Mouse (Mus musculus): ENCODE results near the gene Gm20403.

Gm20403 gene

DNA sequence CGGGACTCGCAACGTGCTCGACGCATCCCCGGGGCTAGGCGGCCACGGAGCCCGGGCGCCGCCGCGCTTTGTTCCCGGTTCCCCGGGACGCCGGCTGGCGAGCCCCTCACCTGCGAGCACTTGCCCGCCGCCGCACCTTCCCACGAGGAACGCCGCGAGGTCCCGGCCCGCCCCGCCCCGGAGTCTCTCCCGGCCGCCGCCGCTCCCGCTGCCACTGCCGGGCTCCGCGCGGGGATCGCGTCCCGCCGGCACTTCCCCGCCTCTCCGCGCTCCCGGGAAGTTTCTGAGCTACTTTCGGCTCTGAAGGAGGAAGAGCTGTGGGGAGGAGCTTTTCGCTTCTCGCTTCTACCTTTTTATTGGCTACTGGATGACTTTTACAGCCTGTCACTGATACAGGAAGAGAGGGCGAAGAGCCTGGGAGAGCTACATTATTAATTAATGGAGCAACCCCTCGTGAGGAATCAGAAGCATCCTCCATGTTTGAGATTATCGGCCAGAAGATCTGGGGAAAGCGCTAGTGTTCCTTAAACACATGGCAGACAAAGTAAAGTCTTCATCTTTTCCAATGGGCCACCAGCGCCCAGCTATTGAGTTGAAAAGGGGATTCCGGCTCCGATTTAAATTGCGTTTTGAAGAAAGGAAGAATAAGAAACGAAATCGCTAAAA is at the start of gene Gm20403:
TSS of gene Gm20403 (minus strand) at position 478 of the 666 bp plus-strand sequence.
- under 1% methylated on average over 60 of the region's 60 CpGs for WGBS

- WGBS = 72% methylated on average over 3 of the region's 3 CpGs
Measured at GRCm38 (mm10) chr12:55027088-55027487, 40.8 kb upstream of the Gm20403 start.

DNA sequence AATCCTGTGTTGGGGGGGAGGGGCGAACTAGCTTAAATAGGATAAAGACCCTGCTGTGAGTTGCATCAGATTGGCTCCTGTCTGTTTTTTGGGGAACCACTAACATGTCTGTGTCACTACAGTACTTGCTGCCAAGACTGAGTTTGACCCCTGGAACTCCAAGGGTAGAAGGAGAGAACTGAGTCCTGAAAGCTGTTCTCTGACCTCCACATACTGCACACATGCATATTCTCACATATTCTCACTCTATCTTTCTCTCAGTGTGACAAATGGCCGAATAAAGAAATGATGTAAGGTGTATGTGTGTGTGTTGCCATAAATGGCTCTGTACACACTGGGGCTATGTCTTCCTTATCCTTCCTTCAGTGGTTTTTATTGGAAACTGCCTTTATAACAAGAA is 37.0 kb upstream of the Gm20403 start:
- 70% methylated on average over 2 of the region's 2 CpGs for WGBS

DNA sequence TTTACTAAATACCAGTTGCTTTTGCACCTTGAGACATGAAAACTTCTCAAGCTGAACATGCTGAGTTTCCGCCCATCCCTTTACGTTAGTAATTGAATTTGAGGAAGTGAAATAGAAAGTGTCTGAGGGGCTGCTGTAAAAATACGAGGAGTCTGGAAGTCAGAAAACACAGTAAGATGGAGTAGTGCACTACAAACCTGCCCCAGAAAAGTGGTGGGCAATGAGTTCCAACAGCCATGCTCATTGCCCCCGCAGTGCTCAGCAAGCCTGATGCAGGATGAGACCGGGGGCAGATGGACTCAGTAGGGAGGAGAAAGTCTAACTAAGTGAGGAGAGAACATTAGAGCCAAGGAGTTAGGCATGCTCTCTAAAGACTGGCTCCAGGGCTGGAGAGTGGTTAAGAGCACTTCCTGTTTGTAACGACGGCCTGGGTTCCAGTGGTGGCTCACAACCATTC is 33.1 kb upstream of the Gm20403 start:
- WGBS = 86% methylated on average over 7 of the region's 7 CpGs

GRCm38 (mm10) chr12:55017119-55017721 is 30.9 kb upstream of the Gm20403 start:
- 56% methylated on average over 9 of the region's 9 CpGs for WGBS

DNA sequence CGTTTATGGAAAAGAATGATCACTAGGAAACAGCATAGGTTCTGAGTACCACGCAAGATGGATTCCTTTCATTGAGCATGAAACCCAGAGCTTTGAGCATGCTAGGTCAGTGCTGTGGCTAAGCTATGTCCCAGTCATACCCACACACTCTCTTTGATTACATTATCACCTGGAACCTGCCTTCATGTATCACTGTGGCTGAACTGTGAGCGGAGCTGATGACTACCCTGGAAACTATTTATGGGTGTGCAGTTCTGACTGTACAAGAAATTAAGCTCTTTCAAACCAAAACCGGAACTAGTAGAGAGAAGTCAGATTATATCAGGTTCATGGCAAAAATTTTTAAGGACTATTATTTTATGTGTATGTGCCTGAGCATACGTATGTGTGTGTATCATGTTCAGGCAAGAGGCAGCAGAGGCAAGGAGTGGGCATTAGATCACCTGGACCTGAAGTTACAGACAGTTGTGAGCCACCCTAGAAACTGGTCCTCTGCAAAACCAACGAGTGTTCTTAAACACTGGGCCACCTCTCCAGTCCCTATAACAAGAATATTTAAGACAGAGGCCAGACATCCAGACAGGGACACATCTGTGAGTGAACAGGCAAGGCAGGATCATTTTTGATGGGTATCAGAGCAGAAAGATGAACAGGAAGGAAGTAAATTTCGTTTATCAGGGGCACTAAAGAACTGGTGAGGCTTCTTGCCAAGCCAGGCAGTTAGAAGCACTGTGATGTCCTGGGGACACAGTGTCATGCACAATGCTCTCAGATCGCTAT is 30.2 kb upstream of the Gm20403 start:
- WGBS = 70% methylated on average over 8 of the region's 8 CpGs

DNA sequence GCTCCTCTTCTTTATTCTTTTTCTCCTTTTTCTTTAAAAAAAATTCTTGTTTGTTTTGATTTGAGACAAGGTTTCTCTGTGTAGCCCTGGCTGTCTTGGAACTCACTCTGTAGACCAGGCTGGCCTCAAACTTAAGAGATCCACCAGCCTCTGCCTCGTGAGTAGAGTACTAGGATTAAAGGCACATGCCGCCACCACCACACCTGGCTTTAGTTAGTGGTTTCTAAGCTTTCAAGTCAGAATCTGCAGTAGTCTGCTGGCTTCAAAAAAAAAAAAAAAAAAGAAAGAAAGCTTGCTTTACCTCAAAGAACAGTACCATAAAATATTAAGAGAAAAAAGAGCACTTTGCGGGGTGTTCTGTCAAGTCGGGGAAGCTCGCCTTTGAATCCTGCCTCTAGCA is 29.1 kb upstream of the Gm20403 start:
- 95% methylated on average over 5 of the region's 5 CpGs for WGBS

DNA sequence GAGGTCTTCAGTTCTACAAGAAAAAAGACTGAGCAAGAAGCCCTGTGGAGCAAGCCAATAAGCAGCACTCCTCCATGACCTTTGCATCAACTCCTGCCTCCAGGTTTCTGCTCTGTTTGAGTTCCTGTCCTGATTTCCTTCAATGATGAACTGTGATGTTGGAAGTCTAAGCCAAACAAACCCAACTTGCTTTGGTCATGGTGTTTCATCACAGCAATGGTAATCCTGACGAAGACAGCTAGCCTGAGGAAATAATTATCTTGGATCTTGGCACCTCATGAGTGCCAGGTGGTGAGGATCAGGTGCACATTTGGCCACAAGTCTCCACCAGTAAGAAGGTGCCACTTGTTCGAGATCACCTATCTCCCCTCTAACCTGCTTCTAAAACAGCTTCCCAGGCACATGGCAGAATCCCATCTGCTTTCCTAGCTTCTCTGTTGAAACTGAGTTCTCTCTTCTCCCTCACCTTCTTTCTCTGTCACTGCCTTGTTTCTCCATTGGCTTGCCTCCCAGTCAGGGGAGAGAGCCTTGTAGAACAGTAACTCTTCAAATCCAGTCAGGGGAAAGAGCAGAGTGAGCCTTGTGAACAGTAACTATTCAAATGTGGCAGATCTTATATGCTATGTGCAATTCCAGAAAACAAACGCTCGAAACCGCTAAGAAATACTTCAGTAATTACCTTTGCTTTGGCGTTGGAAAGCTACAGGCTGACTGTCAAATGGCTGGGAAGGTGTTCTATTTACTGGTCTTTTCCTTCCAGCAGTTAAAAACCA is 27.5 kb upstream of the Gm20403 start, which contains the start of gene Baz1a:
TSS of gene Baz1a (minus strand) at position 723 of the 773 bp plus-strand sequence.
- 86% methylated on average over 6 of the region's 6 CpGs for WGBS

- WGBS = 81% methylated on average over 1 of the region's 1 CpGs
Measured at GRCm38 (mm10) chr12:55013031-55013430, 26.7 kb upstream of the Gm20403 start.

GRCm38 (mm10) chr12:55007361-55008008 is 21.2 kb upstream of the Gm20403 start:
- WGBS = 49% methylated on average over 14 of the region's 14 CpGs

GRCm38 (mm10) chr12:55006071-55006470 is 19.7 kb upstream of the Gm20403 start:
- 96% methylated on average over 7 of the region's 7 CpGs for WGBS

GRCm38 (mm10) chr12:55004396-55004795 is 18.1 kb upstream of the Gm20403 start:
- 96% methylated on average over 3 of the region's 3 CpGs for WGBS

GRCm38 (mm10) chr12:55003843-55004242 is 17.5 kb upstream of the Gm20403 start:
- WGBS = 94% methylated on average over 5 of the region's 5 CpGs

DNA sequence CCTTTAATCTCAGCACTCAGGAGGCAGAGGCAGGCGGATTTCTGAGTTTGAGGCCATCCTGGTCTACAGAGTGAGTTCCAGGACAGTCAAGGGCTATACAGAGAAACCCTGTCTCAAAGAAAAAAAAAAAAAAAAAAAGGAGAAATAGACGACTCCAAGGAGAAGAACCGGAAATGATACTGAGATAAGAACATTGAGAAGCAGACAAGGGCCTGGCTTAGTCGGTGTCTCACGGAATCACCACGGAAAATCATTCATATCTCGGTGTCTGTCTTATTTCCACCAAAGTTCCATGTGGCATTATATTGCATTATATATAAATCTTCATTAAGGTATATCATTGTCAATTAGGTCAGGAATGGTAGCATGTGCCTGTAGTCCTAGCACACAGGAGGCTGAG is 16.2 kb upstream of the Gm20403 start:
- 92% methylated on average over 7 of the region's 7 CpGs for WGBS

DNA sequence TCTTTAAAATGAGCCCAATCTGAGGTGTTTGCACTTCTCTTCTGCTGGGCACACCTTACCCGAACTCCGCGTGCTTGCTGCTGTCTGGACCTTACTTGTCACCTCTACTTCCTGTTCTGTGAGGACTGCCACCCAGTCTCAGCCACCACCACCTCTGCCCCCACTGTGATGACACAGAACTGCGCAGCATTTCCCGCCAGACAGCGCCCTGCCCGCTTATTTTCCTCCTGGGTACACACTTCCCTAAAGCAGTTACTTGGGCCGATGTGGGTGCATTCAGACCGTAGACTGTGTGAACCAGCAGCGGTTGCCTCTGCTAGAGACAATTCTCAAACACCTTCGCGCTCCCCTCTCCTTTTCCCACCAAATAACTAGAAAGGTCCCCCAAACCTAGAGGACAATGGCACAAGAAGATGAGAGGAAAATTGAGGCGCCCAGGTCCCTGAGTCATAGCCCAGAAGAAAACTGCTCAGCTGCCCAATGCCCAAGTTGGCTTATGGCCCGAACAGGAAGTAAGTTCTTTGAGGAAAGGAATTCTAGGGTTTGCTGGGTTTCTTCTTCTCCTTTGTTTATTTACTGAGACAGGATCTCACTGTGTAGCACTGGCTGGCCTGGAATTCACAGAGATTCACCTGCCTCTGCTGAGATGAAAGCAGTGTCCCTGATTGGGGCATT is 12.8 kb upstream of the Gm20403 start:
- WGBS = 78% methylated on average over 14 of the region's 14 CpGs

GRCm38 (mm10) chr12:54998411-54998810 is 12.1 kb upstream of the Gm20403 start:
- WGBS = 83% methylated on average over 5 of the region's 5 CpGs

GRCm38 (mm10) chr12:54996979-54997474 is 10.7 kb upstream of the Gm20403 start:
- 86% methylated on average over 6 of the region's 6 CpGs for WGBS

DNA sequence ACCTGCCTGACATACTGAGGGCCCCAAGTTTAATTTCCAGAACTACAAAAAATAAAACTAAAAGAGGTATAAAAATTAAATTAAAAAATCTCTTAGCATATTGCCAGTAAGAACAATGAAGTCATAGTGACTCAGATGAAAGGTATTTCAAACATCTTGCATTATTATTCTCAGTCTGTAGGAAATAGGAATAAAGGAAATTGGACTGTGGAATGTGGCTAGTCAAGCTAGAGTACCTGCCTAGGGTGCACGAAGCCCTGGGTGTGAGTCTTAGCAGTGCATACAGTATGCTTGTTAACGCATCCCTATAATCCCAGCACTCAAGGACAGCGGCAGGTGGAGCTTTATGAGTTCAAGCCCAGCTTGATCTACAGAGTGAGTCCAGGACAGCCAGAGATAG is 9.6 kb upstream of the Gm20403 start:
- 84% methylated on average over 3 of the region's 3 CpGs for WGBS

GRCm38 (mm10) chr12:54994418-54994817 is 8.1 kb upstream of the Gm20403 start:
- WGBS = 58% methylated on average over 4 of the region's 4 CpGs

- 63% methylated on average over 6 of the region's 6 CpGs for WGBS
Measured at GRCm38 (mm10) chr12:54994068-54994386, 7.7 kb upstream of the Gm20403 start.

All from cerebral cortex, adult 2 months (tissue).